Mouse (Mus musculus) central nervous system, embryonic 18 days (tissue): Measurements from ENCODE around the gene Olfr160. TPM values are rescaled to one million over a fixed set of nuclear protein-coding genes. Genes with fewer than 3 reads are reported as not detected.

Experiments used
- polyA plus RNA-seq: library from polyadenylated mRNA; depleted of rRNA; stranded (reverse); fragments of >200 nt; gene quantifications from 2 replicates; pipeline ENCODE4 v1.2.3, GENCODE M21; 2012; rRNA removed

The Olfr160 gene
- polyA plus RNA-seq: not detected in 2 replicates

GRCm38 (mm10) chr9:37716150-37716549, at the start of gene Olfr160:
Gene Olfr160, minus strand, starts transcription at chr9:37716250.

DNA sequence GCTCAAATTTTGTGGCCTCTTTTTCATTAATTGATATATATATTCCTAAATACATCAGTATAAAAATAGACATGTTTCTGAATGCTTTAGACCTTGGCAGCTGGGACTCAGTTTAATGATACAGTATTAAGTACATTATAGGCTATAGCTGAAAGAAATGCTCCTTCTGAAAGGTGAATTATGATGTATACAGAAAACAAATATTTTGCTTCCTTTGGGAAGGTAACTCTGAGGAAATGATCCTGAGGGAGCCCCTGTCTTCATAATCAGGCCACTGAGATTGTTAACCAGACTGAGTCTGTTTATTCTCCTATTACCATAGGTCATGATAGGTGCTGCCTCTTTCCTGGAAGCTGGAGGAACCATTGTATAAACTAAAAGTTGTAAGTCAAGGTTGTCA, 28.8 kb upstream of the Olfr160 start, which contains the start of gene Olfr874:
TSS of gene Olfr874 (plus strand) at position 301 of the 400 bp plus-strand sequence.

GRCm38 (mm10) chr9:37669115-37669514, 46.9 kb downstream of the Olfr160 start, which contains the start of gene Panx3:
Gene Panx3, minus strand, starts transcription at chr9:37669235.

Other genes with a start within 250 kb of the Olfr160 start
- gene Msantd2, start 226.9 kb downstream of the Olfr160 start, polyA plus RNA-seq: 66.6 and 66.7 TPM in 2 replicates
- 30.6 and 32.9 TPM in 2 replicates for gene Esam, start 188.2 kb downstream of the Olfr160 start, polyA plus RNA-seq
- 3.4 and 3.5 TPM in 2 replicates for gene Vsig2, start 177.0 kb downstream of the Olfr160 start, polyA plus RNA-seq
- gene Nrgn, start 163.3 kb downstream of the Olfr160 start, polyA plus RNA-seq: 109 and 149 TPM in 2 replicates
- gene Siae, start 160.6 kb downstream of the Olfr160 start, polyA plus RNA-seq: 10.5 and 10.7 TPM in 2 replicates
- gene Spa17, start 102.5 kb downstream of the Olfr160 start, polyA plus RNA-seq: 3.9 and 6.0 TPM in 2 replicates
- gene Tbrg1, start 58.9 kb downstream of the Olfr160 start, polyA plus RNA-seq: 54.3 and 56.4 TPM in 2 replicates
- 0.04 and 3.4 TPM in 2 replicates for gene Panx3, start 47.0 kb downstream of the Olfr160 start, polyA plus RNA-seq
- gene Olfr874, start 28.9 kb upstream of the Olfr160 start, polyA plus RNA-seq: not detected in 2 replicates
- 0.04 and 0.10 TPM in 2 replicates for gene Olfr875, start 55.6 kb upstream of the Olfr160 start, polyA plus RNA-seq
- gene Olfr876, start 86.8 kb upstream of the Olfr160 start, polyA plus RNA-seq: not detected in 2 replicates
- gene Olfr877, start 138.0 kb upstream of the Olfr160 start, polyA plus RNA-seq: 0.01 and 0.05 TPM in 2 replicates
- gene Olfr145, start 180.5 kb upstream of the Olfr160 start, polyA plus RNA-seq: under 0.01 TPM in 1 of 2 replicates, not detected in the other
- not detected in 2 replicates for gene Olfr878, start 201.6 kb upstream of the Olfr160 start, polyA plus RNA-seq